Mouse (Mus musculus) intestine, embryonic 14.5 days (tissue): Measurements from ENCODE around the gene Adamts18. TPM values are rescaled to one million over a fixed set of nuclear protein-coding genes. Genes with fewer than 3 reads are reported as not detected.

Experiments
- ATAC-seq: fragments of 200-750 bp; cut with Nextera tagmentation; replicated peaks from 2 replicates; pipeline ENCODE4 v1.8.0; 2017; ENCODE audit warnings: low read depth, moderate number of reproducible peaks, moderate TSS enrichment, moderate library complexity; ENCODE audit not compliant: low FRiP score, low TSS enrichment
- DNase-seq: peaks from one replicate; pipeline ENCODE4 v3.0.0-alpha.2; 2018; ENCODE audit warnings: low spot score
- H3K27ac ChIP-seq: fragments of 300-500 bp; sonication (generic); 2 replicates; pipeline ENCODE4 v1.5.1; 2014; ENCODE audit warnings: low read depth, mild to moderate bottlenecking, control low read depth
- H3K27me3 ChIP-seq: fragments of 300-500 bp; sonication (generic); replicated peaks from 2 replicates; pipeline ENCODE4 v1.6.1; 2014; ENCODE audit warnings: low read length, control low read depth; ENCODE audit not compliant: control insufficient read depth, insufficient read depth
- H3K36me3 ChIP-seq: fragments of 300-500 bp; sonication (generic); 2 replicates; pipeline ENCODE4 v1.6.1; 2014; ENCODE audit warnings: low read length, control low read depth; ENCODE audit not compliant: control insufficient read depth, insufficient read depth
- H3K4me1 ChIP-seq: fragments of 300-500 bp; sonication (generic); replicated peaks from 2 replicates; pipeline ENCODE4 v1.6.1; 2014; ENCODE audit warnings: low read length, control low read depth, mixed read lengths; ENCODE audit not compliant: control insufficient read depth, insufficient read depth
- H3K4me2 ChIP-seq: fragments of 300-500 bp; sonication (generic); 2 replicates; pipeline ENCODE4 v1.6.1; 2014; ENCODE audit warnings: low read length
- H3K4me3 ChIP-seq: fragments of 300-500 bp; sonication (generic); 2 replicates; pipeline ENCODE4 v1.5.1; 2014; ENCODE audit warnings: low read depth, low read length, control low read depth, mixed read lengths
- H3K9ac ChIP-seq: fragments of 300-500 bp; sonication (generic); 2 replicates; pipeline ENCODE4 v1.6.1; 2014; ENCODE audit warnings: mild to moderate bottlenecking, low read length
- H3K9me3 ChIP-seq: fragments of 300-500 bp; sonication (generic); 2 replicates; pipeline ENCODE4 v1.6.1; 2016; ENCODE audit warnings: low read length, control low read depth; ENCODE audit not compliant: control insufficient read depth
- WGBS: fragments of 180-500 bp; shearing (Covaris S2); extraction: QIAGEN DNeasy Blood & Tissue Kit; methylation state at CpG from one replicate; pipeline ENCODE4 v1.1.7; 2014; 5-methylcytosine and 5-hydroxymethylcytosine counted together
- polyA plus RNA-seq: library from polyadenylated mRNA; unstranded; fragments of >200 nt; fragmentation: Nextera tagmentation; extraction: Ambion mirVana; gene quantifications from 2 replicates; pipeline ENCODE4 v1.2.1, GENCODE M21; 2014

The Adamts18 gene
- polyA plus RNA-seq, 1 experiment from 2014 or later: 0.58 TPM

GRCm38 (mm10) chr8:113762101-113762500, 86.4 kb downstream of the Adamts18 start:
- DNase-seq: no peak
- no peak overlapping the region for H3K9ac ChIP-seq
- ATAC-seq: peak; percentile 60; the same call in 1 of the 2 replicates
- no peaks in the 10 kb centered on the region for H3K9me3 ChIP-seq
- no peaks in the 10 kb centered on the region for H3K36me3 ChIP-seq
- no peak overlapping the region for H3K4me3 ChIP-seq
- no peak overlapping the region for H3K4me2 ChIP-seq
- 33% methylated on average over 6 of the region's 6 CpGs for WGBS
- no peak overlapping the region for H3K27ac ChIP-seq
- H3K27me3 ChIP-seq: no peaks in the 10 kb centered on the region
- H3K4me1 ChIP-seq: peaks cover 23% of the 10 kb centered on the region

- whole genome bisulfite sequencing: 26% methylated on average over 5 of the region's 5 CpGs
- Histone ChIP-seq H3K9me3 (no peaks in the 10 kb centered on the region), H3K27ac (no peak overlapping the region), H3K9ac (no peak overlapping the region), H3K36me3 (no peaks in the 10 kb centered on the region), H3K4me1 (no peaks in the 10 kb centered on the region), H3K27me3 (no peaks in the 10 kb centered on the region), H3K4me3 (no peak overlapping the region), H3K4me2 (no peak overlapping the region)
- ATAC-seq (no peak), DNase-seq (no peak)
These were observed 92.7 kb downstream of the Adamts18 start for GRCm38 (mm10) chr8:113755866-113756265.

- Histone ChIP-seq H3K4me3 (no peak overlapping the region), H3K4me2 (no peak overlapping the region), H3K27me3 (no peaks in the 10 kb centered on the region), H3K9me3 (no peaks in the 10 kb centered on the region), H3K36me3 (no peaks in the 10 kb centered on the region), H3K27ac (no peak overlapping the region), H3K4me1 (no peaks in the 10 kb centered on the region), H3K9ac (no peak overlapping the region)
- ATAC-seq: no peak
- DNase-seq: no peak
- WGBS: 89% methylated on average over 2 of the region's 2 CpGs
These were observed 95.4 kb downstream of the Adamts18 start for GRCm38 (mm10) chr8:113753153-113753552.

GRCm38 (mm10) chr8:113752349-113752748, 96.2 kb downstream of the Adamts18 start:
- no peaks in the 10 kb centered on the region for H3K36me3 ChIP-seq
- ATAC-seq (no peak), DNase-seq (no peak)
- H3K4me1 ChIP-seq: no peaks in the 10 kb centered on the region
- no peaks in the 10 kb centered on the region for H3K9me3 ChIP-seq
- H3K9ac ChIP-seq: no peak overlapping the region
- no peaks in the 10 kb centered on the region for H3K27me3 ChIP-seq
- 81% methylated on average over 3 of the region's 3 CpGs for WGBS
- no peak overlapping the region for H3K27ac ChIP-seq
- H3K4me2 ChIP-seq: no peak overlapping the region
- no peak overlapping the region for H3K4me3 ChIP-seq

GRCm38 (mm10) chr8:113735496-113736060, 113.0 kb downstream of the Adamts18 start:
- no peak for ATAC-seq
- H3K4me2 ChIP-seq: no peak overlapping the region
- no peaks in the 10 kb centered on the region for H3K4me1 ChIP-seq
- no peak overlapping the region for H3K9ac ChIP-seq
- H3K4me3 ChIP-seq: no peak overlapping the region
- no peak for DNase-seq
- H3K27ac ChIP-seq: no peak overlapping the region
- H3K36me3 ChIP-seq: no peaks in the 10 kb centered on the region
- 73% methylated on average over 9 of the region's 9 CpGs for WGBS
- H3K9me3 ChIP-seq: no peaks in the 10 kb centered on the region
- H3K27me3 ChIP-seq: no peaks in the 10 kb centered on the region

- ATAC-seq (no peak), DNase-seq (no peak)
- no peak overlapping the region for H3K9ac ChIP-seq
- no peaks in the 10 kb centered on the region; the same call in 1 of the 2 replicates for H3K4me1 ChIP-seq
- no peak overlapping the region for H3K4me3 ChIP-seq
- H3K27me3 ChIP-seq: no peaks in the 10 kb centered on the region
- no peak overlapping the region for H3K4me2 ChIP-seq
- H3K27ac ChIP-seq: no peak overlapping the region
- no peaks in the 10 kb centered on the region for H3K9me3 ChIP-seq
- H3K36me3 ChIP-seq: no peaks in the 10 kb centered on the region
- WGBS: 66% methylated on average over 8 of the region's 8 CpGs
These were observed 123.2 kb downstream of the Adamts18 start for GRCm38 (mm10) chr8:113725331-113725730.

- no peak for DNase-seq
- WGBS: 38% methylated on average over 5 of the region's 5 CpGs
- Histone ChIP-seq H3K4me2 (no peak overlapping the region), H3K27me3 (no peaks in the 10 kb centered on the region), H3K9me3 (no peaks in the 10 kb centered on the region), H3K4me1 (no peaks in the 10 kb centered on the region; the same call in 1 of the 2 replicates), H3K4me3 (no peak overlapping the region), H3K27ac (no peak overlapping the region), H3K36me3 (no peaks in the 10 kb centered on the region), H3K9ac (no peak overlapping the region)
- no peak for ATAC-seq
These were observed 124.5 kb downstream of the Adamts18 start for GRCm38 (mm10) chr8:113723873-113724538.

- Histone ChIP-seq H3K27ac (no peak overlapping the region), H3K4me3 (no peak overlapping the region), H3K4me2 (no peak overlapping the region), H3K4me1 (no peaks in the 10 kb centered on the region; the same call in 1 of the 2 replicates), H3K27me3 (no peaks in the 10 kb centered on the region), H3K36me3 (no peaks in the 10 kb centered on the region), H3K9me3 (no peaks in the 10 kb centered on the region), H3K9ac (no peak overlapping the region)
- no peak for ATAC-seq
- WGBS: 67% methylated on average over 13 of the region's 13 CpGs
- DNase-seq: no peak
These were observed 127.1 kb downstream of the Adamts18 start for GRCm38 (mm10) chr8:113721459-113721858.

- Histone ChIP-seq H3K4me3 (no peak overlapping the region), H3K36me3 (no peaks in the 10 kb centered on the region), H3K27me3 (no peaks in the 10 kb centered on the region), H3K4me2 (no peak overlapping the region), H3K9ac (no peak overlapping the region), H3K27ac (no peak overlapping the region), H3K9me3 (no peaks in the 10 kb centered on the region), H3K4me1 (no peaks in the 10 kb centered on the region)
- ATAC-seq (no peak), DNase-seq (no peak)
- 84% methylated on average over 7 of the region's 7 CpGs for WGBS
These were observed 143.6 kb downstream of the Adamts18 start for GRCm38 (mm10) chr8:113704968-113705367.
